Mouse (Mus musculus) frontal cortex, postnatal 10 days (tissue): ENCODE results near the gene Itsn1.

ENCODE experiments used
- DNase-seq, 2 experiments: peaks; one replicate each; pipeline ENCODE4 v3.0.0; 2022; ENCODE audit warnings: low spot score in 2 of 2, mixed read lengths in 1 of 2

Gene Itsn1

DNA sequence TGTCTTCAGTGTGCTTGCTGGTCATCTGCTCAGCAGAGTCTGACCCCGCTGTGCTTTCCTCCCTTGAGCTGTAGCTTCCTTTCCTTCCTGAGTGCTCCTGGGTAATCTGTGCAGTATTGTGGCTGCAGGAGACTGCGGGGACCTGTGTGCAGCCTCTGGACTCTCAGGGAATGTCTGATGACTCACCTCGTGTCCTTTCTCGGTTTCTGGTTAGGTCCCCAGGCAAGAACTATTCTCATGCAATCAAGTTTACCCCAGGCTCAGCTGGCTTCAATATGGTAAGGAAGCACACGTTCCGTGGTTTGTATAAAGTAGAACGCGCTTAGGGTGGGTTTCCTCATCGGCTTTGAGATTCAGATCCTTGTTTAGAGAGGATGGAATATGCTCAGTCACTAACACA is 82.8 kb downstream of the Itsn1 start:
- DNase-seq = no peak

DNA sequence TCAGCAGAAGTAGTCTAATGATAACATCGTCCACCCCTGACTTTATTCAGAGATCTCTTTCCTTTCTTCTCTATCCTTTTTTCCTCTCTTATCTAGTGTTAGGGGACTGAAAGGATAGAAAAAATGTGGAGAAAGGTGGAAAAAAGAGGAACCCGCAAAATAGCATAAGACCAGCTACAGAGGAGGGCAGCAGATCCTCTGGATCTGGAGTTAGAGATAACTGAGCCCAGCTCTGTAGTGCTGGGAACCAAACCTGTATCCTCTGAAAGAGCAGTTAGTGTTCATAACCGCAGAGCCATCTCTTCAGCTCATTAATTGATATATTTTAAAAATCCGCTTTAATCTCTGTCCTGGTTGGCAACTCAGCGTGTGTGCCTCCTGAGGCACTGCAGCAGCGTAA is 84.5 kb downstream of the Itsn1 start:
- DNase-seq = no peak

DNA sequence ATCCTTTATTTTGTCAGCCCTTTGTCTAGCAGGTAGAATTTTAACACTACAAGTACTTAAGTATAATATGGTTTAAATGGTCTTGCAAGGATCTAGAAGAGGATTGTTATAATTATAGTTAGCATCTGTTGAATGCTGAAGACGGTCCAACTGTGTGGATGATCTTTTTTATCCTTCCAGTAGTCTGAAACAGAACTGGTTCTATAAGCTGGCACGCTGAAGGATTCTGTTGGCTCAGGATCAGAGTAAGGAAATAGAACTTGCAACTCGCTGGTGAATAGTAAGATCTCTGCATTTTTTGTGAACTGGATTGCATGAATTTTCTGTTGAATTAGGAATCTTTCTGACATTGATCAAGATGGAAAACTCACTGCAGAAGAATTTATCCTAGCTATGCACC is 86.0 kb downstream of the Itsn1 start:
- no peak for DNase-seq

DNA sequence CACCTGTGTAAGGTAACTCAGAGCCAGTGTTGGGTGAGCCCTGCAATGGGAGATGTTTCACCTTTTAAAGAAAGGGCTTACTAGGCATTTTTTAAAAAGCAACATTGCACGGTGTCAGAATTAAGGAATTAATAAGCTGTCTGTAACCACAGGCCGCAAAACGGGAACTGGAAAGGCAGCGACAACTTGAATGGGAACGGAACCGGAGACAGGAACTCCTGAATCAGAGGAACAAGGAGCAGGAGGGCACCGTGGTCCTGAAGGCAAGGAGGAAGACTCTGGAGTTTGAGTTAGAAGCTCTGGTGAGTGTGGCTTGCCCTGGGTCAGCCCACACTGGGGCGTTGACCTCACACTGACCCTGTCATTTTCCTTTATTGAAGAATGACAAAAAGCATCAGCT is 91.2 kb downstream of the Itsn1 start:
- no peak for DNase-seq

DNA sequence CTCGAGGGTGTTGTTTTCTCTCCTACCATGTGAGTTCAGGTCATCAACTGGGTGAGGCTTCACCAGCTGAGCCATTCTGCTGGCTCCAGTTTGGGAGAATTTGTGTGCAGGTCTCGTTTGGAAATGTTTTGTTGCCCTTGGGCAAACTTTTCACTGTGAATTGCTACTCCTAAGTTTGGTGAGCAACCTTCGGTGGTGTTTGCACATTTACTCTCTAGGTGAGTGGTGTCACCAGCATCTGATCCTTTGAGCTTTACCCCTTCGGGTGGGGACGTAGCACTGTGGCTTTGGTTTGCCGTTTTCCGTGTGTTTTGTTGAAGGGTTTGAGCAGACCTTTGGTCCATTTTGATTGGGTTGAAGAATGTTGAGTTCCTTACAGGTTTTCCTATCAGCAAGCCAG is 93.2 kb downstream of the Itsn1 start:
- no peak for DNase-seq

DNA sequence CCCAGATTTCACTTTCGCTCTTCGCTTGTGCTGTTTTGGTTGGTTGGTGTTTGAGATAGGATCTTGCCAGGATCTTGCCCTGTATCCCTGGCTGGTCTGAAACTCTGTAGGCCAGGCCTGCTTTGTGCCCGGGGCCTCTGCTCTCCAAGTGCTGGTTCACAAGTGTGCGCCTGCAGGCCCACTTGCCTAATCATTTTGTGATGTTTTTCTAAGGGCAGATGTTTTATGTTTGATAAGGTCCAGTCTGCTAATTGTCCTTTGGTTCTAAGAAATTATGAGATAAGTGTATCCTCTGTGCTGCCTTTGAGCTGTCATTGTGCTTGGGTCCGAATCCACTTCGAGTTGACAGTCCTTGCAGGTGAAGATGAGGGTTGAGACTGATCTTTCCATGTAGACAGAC is 93.7 kb downstream of the Itsn1 start:
- no peak for DNase-seq

DNA sequence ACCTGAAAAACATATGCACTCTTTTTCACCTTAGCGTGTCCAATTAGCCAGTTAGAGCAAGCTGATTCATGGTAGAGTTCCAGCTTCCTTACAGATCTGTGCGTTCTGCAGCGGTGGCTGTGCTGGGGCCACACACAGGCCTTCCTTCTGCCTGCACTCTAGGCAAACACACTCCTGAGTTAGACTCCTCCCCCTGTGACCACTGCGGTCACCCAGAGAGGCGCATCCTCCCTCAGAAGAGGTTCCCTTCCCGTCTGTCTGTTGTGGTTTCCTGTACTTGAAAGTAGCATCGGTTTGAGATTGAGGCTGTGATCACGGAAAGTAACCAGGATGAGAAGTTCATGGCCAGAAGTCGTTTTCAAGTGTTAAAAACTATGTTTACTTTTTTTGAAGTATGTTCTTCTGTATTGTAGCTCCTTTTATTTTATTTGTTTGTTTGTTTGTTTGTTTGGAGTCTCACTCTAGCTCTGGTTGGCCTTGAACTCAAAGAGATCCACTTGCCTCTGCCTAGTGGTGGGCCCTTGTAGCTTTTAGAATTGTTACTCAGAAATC is 96.8 kb downstream of the Itsn1 start:
- DNase-seq = no peak

DNA sequence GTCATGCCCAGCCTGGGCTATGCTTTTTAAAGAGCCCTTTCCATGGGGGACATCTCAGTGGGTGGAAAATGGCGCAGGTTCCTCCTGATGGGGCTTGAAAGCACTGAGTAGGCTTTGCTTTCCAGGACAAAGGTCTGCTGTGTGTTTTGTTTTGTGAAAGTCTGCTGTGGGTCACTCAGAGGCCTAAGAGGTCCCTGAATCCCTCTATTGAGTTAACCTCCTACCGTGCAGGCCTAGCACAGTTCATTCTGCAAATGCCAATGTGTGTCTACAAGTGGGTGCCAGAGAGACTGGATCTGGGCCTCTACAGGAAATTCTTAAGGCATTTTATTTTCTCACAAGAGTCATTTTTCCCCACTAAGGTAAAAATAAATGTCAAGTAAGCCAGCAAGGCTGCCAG is 97.8 kb downstream of the Itsn1 start:
- DNase-seq = no peak

DNA sequence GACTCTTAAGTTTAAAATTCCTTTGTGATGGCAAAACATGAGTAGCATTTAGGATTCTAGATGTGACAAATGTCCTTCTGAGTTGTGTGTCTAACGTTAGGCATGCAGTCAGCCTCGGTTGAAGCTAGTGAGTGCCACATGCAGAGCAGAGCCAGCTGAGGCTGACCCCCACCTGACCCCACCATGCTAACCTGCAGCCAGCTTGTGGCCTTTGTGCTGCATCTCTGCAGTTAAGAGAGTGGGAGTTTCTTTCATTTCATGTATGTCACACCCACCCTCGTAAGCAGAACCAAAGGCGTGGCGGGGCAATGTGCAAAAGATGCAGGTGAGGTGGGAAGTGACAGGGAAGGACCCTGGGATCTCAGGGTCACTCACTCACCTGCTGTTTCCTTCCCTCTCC is 98.4 kb downstream of the Itsn1 start:
- DNase-seq = no peak

DNA sequence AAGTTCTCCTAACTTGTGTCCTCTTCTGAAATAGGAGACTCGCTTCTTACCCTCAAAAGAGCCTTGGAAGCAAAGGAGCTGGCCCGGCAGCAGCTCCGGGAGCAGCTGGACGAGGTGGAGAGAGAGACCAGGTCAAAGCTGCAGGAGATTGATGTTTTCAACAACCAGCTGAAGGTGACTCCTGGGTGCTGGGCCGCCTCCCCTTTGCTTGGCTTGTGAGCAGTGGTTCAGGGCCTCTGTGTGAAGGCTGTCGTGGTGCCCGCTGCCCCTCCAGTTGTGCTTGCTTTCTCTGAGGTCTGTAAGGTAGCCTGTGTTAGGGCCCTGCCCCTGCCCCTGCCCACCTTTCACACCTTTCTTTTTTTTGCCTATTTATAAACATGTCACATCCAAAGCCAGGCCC is 99.1 kb downstream of the Itsn1 start:
- no peak for DNase-seq

DNA sequence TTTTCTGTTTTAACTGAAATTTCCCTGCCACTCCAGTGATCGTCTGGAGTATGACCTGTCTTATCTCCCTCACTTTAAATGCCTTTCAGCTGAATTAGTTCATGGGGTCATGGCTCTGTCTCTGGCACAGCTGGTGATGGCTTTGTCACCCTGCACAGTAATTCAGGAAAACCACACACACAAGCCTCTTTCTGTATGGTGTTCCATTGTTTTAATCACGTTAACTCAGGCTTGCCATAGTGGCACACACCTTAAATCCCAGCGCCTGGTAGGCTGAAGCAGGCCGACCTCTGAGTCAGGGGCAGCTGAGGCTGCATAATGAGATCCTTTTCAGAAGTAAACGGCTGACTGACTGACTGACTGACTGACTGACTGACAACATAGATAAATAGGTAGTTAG is 99.5 kb downstream of the Itsn1 start:
- no peak for DNase-seq

DNA sequence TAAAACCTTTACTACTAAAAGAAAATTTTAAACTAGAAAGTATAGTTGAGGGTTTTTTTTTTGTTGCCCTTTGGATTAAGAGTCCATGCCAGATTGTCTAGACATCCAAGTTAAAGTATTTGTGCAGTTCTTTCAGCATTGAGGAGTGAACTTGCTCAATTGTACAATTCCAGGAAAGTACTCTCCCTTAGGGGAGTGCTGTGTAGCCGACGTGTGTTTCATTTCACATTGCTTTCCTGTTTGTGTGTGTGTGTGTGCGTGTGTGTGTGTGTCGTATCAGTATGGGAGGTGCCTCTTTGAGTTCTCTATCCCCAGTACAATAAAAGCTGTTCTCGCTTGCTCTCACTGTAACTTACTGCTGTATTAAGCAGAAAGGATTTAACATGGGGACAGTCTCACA is 100.0 kb downstream of the Itsn1 start:
- DNase-seq = no peak

DNA sequence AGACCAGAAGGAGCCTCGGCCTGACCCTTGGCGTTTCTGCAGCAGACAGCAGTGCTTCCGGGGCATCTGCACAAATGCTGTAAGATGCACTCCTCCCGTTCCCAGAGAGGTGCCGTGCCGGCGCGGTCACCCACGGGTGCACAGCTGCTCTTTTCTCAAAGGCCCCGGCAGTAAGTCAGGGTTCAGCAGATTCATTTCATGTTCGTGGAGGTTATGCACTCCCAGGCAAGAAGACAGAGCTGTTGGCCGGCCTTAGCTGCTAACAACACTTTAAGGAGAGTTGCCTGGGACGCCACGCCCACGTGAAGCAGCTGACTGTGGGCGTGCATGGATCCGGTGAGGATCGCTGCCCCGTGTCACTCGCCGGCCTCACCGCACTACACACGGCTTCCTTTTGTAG is 101.2 kb downstream of the Itsn1 start:
- DNase-seq = no peak

DNA sequence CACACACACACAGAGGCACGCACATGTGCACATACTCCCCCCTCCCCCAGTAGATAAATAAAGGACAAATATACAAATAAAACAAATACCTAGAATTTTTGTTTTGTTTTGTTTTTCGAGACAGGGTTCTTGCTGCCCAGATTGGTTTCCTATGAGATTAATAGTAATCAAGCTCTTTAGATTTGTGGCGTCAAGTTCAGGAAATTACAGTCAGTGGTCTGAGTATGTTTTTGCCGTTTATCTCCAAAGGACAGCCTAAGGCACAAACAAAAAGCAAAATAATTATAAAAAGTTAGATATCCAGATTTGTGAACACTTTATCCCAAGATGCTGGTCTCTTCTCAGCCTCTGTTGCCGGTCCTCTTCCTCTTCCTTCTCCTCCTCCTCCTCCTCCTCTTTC is 104.0 kb downstream of the Itsn1 start:
- no peak for DNase-seq

DNA sequence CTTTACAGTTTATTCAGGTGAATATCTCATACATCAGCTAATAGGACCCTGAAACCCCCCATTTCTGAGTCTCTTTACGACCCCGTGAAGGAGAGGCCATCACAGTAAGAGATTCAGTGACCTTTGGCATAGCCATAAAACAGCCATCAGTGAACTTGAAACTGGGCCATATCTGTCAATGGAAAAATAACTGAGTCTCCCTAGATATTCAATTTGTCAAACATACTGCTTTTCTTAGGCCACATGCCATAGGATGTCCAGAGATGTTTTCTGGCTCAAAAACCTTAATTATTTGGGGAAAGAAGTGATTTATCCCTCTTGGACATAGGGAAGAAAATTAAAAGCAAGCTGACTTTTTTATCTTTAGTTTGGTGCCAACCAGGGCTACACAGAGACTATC is 104.5 kb downstream of the Itsn1 start:
- no peak for DNase-seq

DNA sequence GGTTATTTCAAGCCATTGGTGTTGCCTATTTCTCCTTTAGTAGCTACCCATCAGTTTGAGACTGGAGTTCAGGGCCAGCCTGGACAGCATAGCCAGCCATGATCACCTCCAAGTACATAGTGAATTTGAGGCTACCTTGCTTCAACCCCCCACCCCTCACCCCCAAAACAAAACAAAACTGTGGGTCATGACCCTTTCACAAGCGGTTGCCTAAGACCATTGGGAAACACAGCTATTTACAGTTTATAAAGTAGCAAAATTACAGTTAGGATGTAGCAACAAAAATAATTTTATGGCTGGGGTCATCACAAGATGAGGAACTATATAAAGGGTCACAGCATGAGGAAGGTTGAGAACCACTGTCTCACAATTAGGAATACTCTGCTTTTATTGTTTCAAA is 104.9 kb downstream of the Itsn1 start:
- no peak for DNase-seq

DNA sequence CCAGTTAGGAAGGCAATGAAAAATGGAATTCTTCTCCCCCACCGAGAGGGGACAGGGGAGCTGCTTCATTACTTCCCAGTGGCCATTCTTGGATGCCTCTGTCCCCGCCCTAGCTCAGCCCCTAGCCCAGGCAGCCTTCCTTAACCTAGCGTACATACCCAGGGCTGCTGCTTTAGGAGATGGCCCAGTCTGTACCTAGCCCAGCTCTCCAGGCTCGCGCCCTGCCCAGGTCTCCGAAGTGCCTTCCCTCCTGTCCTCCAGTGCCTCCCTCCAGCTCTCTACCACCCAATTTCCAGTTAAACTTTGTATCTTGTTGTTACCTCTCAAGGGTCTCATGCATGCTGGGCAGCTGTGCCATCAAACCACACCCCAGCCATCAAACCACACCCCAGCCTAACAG is 106.7 kb downstream of the Itsn1 start:
- DNase-seq = no peak

DNA sequence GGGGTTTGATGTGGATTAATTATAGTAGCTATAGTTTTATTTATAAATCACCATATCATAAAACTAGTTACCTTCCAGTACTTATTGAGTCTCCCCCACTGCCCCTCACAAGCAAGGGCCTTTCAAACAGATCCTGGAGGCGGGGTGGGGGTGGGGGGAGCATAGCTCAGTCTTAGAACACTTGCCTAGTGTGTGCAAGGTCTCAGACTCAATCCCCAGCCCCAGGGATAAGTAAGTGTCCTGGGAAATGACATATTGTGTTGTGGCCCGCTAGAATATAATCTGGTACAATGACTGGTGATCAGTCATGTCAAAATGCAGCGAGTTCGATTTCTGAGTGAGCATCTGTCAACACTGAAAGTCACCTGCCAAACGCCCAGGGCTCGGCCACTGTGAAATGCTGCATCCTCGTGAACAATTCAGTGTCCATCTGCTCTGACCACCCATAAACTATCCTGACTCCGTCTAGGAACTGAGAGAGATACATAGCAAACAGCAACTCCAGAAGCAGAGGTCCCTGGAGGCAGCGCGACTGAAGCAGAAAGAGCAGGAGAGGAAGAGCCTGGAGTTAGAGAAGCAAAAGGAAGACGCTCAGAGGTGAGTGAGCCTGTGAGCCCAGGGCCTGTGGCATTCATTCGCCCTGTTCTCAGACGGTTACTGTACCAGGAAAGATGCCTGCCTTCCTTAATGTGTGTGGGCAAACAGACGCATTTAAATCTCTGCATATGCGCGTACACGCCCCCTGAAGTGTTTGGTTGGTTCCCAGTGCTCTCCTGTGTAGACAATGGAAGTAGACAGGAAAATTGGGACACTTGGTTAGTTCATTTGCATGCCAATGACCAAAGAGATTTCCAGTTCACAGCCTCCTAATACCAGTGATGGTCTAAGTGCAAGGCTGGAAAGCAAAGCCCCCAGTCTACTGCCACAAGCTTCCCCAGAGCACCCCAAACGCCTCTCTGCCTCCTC is 107.8 kb downstream of the Itsn1 start:
- DNase-seq = no peak

DNA sequence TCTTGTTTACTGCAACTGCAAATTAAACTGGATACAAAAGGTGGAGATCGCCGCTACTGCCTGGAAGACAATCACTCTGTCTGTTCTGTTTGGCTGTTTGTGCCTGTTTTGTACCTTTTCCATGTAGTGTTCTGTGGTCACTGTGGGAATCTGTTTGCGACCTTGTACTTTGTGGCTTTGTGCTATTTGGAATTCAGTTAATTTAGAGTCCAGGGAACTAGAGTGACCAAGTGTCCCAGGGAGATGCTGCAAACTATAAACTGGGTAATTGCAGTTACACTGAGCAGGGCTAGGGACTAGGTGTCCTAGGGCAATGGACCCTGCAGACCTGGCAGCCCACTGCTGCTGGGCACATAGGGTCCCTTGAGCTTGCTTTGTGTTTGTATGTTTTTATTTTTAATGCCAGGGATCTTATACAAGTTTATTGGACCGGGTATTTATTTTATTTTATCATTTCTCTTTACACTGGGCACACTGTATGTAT is 108.5 kb downstream of the Itsn1 start:
- DNase-seq = no peak

DNA sequence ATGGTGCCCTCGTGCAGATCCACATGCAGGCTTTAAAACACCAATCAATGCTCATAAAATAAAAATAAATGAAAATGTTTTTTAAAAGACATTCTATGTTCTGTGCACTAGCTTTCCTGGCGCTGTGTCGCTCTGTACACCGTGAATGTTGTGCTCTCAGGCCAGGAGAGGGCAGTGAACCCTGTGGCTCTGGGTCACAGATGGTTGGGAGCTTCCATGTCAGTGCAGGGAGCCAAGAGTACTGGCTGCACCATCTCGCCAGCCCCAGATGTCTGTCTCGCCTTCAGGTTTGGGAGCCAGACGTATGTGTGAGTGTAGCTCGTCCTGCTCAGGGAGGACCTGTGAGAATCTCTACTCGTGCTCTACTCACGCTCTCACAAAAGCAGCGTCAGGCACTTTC is 109.7 kb downstream of the Itsn1 start:
- no peak for DNase-seq

DNA sequence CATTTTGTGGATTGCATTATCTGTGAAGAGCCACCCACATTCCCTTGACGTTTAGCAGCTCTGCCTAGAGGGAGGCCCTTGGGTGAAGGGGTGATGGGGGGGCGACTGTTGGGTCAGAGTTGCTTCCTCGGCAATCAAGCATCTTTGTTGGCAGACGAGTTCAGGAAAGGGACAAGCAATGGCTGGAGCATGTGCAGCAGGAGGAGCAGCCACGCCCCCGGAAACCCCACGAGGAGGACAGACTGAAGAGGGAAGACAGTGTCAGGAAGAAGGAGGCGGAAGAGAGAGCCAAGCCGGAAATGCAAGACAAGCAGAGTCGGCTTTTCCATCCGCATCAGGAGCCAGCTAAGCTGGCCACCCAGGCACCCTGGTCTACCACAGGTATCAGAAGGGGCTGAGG is 110.4 kb downstream of the Itsn1 start:
- no peak for DNase-seq

DNA sequence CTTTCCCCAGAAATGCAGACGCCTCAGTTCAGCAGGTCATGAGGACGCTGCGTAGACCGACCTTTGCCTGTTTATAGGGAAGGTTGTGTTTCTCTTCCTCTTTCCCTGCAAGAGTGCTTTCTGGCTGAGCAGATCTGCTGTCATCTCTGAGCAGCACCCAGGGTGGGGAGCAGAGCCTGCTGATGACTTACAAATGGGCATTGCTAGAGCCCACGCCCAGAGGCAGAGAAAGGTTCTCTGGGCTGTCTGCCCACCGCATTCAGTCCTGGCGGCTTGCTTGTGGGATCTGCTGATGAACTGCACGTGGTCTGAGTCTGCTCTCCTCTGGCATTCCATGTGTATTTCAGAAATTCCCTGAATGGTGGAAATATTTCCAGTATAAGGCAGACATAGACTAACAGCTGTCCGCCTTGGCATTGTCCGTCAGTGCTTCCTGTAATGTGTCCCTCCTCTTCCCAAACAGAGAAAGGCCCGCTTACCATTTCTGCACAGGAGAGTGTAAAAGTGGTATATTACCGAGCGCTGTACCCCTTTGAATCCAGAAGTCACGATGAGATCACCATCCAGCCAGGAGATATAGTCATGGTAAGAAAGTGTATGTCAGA is 112.0 kb downstream of the Itsn1 start:
- no peak for DNase-seq
